Mouse (Mus musculus) embryonic fibroblast, embryonic 13.5 days (primary cell): Measurements from ENCODE around the gene Unc13c. TPM values are rescaled to one million over a fixed set of nuclear protein-coding genes. Genes with fewer than 3 reads are reported as not detected.

ENCODE experiments used
- H3K27ac ChIP-seq: 2 replicates; pipeline ENCODE4 v1.5.1; 2012; ENCODE audit warnings: low read length, control low read depth, inconsistent platforms; ENCODE audit not compliant: insufficient read depth
- H3K4me1 ChIP-seq: 2 replicates; pipeline ENCODE4 v1.6.1; 2011; ENCODE audit warnings: low read length; ENCODE audit not compliant: control insufficient read depth, insufficient read depth
- H3K4me3 ChIP-seq: 2 replicates; pipeline ENCODE4 v1.5.1; 2011; ENCODE audit warnings: mild to moderate bottlenecking, control low read depth, low read length; ENCODE audit not compliant: insufficient read depth
- CTCF ChIP-seq: IDR thresholded peaks from 2 replicates; pipeline ENCODE4 v1.5.1; 2011; ENCODE audit warnings: mild to moderate bottlenecking, control low read depth, low read length, moderate library complexity, borderline replicate concordance; ENCODE audit not compliant: insufficient read depth
- POLR2A ChIP-seq: IDR thresholded peaks from 2 replicates; pipeline ENCODE4 v1.6.1; 2011; ENCODE audit warnings: low read depth, mild to moderate bottlenecking, control low read depth, low read length, moderate library complexity
- polyA plus RNA-seq: library from polyadenylated mRNA; stranded (reverse); fragments of >200 nt; gene quantifications from 2 replicates; pipeline ENCODE4 v1.2.4, GENCODE M21; 2011; ENCODE audit warnings: low read depth; ENCODE audit not compliant: missing spikeins, insufficient read length

Unc13c gene
- polyA plus RNA-seq, 1 experiment, result 1.3 TPM

- TF ChIP-seq POLR2A (no peak), CTCF (no peak)
- H3K4me1 ChIP-seq, result no peaks in the 10 kb centered on the region
- H3K27ac ChIP-seq, result no peak overlapping the region
Measured at GRCm38 (mm10) chr9:73662839-73663238, 305.9 kb downstream of the Unc13c start.

GRCm38 (mm10) chr9:73649088-73649487 lies 319.7 kb downstream of the Unc13c start:
- TF ChIP-seq CTCF (no peak), POLR2A (no peak)
- Histone ChIP-seq H3K4me3 (no peak overlapping the region), H3K4me1 (no peaks in the 10 kb centered on the region), H3K27ac (no peak overlapping the region)

More at GRCm38 (mm10) chr9:73662839-73663238, 305.9 kb downstream of the Unc13c start:
- H3K4me3 ChIP-seq, result no peak overlapping the region

- TF ChIP-seq CTCF (no peak), POLR2A (no peak)
- Histone ChIP-seq H3K27ac (no peak overlapping the region), H3K4me3 (no peak overlapping the region), H3K4me1 (no peaks in the 10 kb centered on the region)
Measured at GRCm38 (mm10) chr9:73638119-73638518, 330.6 kb downstream of the Unc13c start.

- Histone ChIP-seq H3K27ac (no peak overlapping the region), H3K4me1 (no peaks in the 10 kb centered on the region), H3K4me3 (no peak overlapping the region)
- TF ChIP-seq CTCF, result no peak
- no peak for TF ChIP-seq POLR2A
Measured at GRCm38 (mm10) chr9:73625171-73625570, 343.6 kb downstream of the Unc13c start.

GRCm38 (mm10) chr9:73612896-73613295 lies 355.9 kb downstream of the Unc13c start:
- Histone ChIP-seq H3K4me1 (no peaks in the 10 kb centered on the region), H3K27ac (no peak overlapping the region), H3K4me3 (no peak overlapping the region)
- TF ChIP-seq POLR2A (no peak), CTCF (no peak)

- no peak overlapping the region for H3K27ac ChIP-seq
- H3K4me1 ChIP-seq, result no peaks in the 10 kb centered on the region
- no peak overlapping the region for H3K4me3 ChIP-seq
- TF ChIP-seq CTCF (no peak), POLR2A (no peak)
Measured at GRCm38 (mm10) chr9:73603921-73604320, 364.8 kb downstream of the Unc13c start.

- TF ChIP-seq CTCF (no peak), POLR2A (no peak)
- Histone ChIP-seq H3K4me3 (no peak overlapping the region), H3K4me1 (no peaks in the 10 kb centered on the region), H3K27ac (no peak overlapping the region)
Measured at GRCm38 (mm10) chr9:73565558-73565957, 403.2 kb downstream of the Unc13c start.

- TF ChIP-seq POLR2A, result no peak
- no peak for TF ChIP-seq CTCF
- H3K4me1 ChIP-seq, result no peaks in the 10 kb centered on the region
- no peak overlapping the region for H3K4me3 ChIP-seq
- H3K27ac ChIP-seq, result no peak overlapping the region
Measured at GRCm38 (mm10) chr9:73560037-73560436, 408.7 kb downstream of the Unc13c start.

- Histone ChIP-seq H3K4me1 (no peaks in the 10 kb centered on the region), H3K4me3 (no peak overlapping the region), H3K27ac (no peak overlapping the region)
- TF ChIP-seq CTCF (peak; percentile 71; the same call in 1 of the 2 replicates), POLR2A (no peak)
Measured at GRCm38 (mm10) chr9:73557805-73558204, 411.0 kb downstream of the Unc13c start.

- H3K4me1 ChIP-seq, result no peaks in the 10 kb centered on the region
- no peak overlapping the region for H3K4me3 ChIP-seq
- no peak for TF ChIP-seq POLR2A
- no peak for TF ChIP-seq CTCF
- no peak overlapping the region for H3K27ac ChIP-seq
Measured at GRCm38 (mm10) chr9:73555354-73555753, 413.4 kb downstream of the Unc13c start.

GRCm38 (mm10) chr9:73472568-73472967 lies 496.2 kb downstream of the Unc13c start:
- H3K27ac ChIP-seq, result no peak overlapping the region

More at GRCm38 (mm10) chr9:73472568-73472967, 496.2 kb downstream of the Unc13c start:
- no peak overlapping the region for H3K4me3 ChIP-seq
- TF ChIP-seq POLR2A (no peak), CTCF (no peak)
- H3K4me1 ChIP-seq, result no peaks in the 10 kb centered on the region
